Mouse (Mus musculus): ENCODE results near the gene Dusp3.

Gene Dusp3

GRCm38 (mm10) chr11:101974181-101974580, 12.6 kb downstream of the Dusp3 start:
- no peak for DNase-seq (ENCODE audit: low spot score)

DNA sequence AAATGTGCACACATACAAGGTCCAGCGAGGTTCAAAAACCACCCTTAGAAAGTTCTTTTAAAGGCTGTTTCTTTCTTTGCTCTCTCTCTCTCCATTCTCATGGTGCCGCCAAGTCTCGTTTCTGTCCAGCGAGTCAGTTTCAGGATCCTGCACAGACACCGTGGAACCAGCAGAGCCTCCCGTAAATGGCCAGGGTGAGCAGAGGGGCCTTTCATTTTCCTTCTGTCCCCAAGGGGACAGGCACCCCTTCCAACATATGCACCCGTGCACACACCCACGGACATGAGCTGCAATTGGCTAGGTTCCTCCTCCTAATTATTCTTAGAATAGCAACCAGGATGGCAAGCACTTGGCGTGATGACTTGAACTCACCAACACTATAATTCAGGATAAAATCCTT, 13.3 kb downstream of the Dusp3 start:
- no peak for DNase-seq (ENCODE audit: low spot score)

DNA sequence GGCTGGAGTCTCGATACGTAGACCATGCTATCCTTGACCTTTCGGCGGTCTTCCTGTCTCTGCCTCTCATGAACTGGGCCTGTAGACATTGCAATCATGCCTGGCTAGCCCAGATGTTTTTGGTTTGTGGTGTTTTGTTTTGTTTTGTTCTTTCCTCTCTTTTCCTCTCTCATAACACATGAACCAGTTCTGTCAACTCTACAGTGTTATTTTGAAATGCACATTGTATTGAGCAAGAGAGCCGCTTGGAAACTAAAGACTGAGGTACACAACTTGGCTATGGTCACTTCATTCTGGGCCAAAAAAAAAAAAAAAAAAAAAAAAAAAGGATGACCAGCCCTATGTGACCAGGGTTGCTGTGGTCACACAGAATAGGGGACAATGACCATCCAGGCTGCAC, 14.2 kb downstream of the Dusp3 start:
- no peak for DNase-seq (ENCODE audit: low spot score)

GRCm38 (mm10) chr11:101972097-101972496, 14.7 kb downstream of the Dusp3 start:
- DNase-seq (ENCODE audit: low spot score): no peak

DNA sequence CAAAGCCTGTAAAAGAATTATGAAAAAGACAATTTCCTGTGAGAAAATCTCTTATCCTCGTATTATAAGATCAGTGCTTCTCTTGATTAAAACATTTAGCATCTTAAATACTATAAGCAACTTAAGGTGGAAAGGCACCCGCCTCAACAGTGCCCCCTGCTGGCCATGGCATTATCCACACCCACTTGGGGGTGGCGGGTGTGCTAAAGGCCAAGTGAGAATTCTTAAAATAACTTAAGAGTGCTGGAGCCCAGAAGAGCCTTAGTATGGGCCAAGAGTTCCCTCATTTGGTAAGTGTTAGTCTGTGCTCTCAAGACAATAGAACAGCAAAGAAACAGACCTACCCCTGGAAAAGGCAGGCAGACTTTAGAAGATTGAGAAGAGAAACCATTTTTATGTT, 15.4 kb downstream of the Dusp3 start:
- DNase-seq (ENCODE audit: low spot score): no peak

DNA sequence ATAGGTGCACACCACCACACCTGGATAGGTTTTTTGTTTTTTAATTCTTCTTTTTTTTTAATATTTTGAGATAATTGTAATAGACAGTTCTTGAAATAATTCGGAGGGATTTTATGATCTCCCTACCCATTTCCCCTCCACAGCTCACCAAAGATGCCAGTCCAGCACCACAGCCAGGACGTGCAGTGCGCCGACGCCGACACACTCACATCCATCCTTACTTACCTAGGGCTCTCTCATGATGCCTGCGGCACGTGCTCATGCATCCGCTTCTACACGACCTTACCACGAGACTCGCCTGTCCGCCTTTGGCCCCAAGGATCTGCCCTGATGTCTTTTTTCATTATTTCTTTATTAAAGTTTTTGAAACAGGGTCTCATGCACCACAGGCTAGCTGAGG, 17.0 kb downstream of the Dusp3 start:
- no peak for DNase-seq (ENCODE audit: low spot score)

GRCm38 (mm10) chr11:101968791-101969190, 18.0 kb downstream of the Dusp3 start:
- peak; percentile 32 for DNase-seq (ENCODE audit: low spot score)

DNA sequence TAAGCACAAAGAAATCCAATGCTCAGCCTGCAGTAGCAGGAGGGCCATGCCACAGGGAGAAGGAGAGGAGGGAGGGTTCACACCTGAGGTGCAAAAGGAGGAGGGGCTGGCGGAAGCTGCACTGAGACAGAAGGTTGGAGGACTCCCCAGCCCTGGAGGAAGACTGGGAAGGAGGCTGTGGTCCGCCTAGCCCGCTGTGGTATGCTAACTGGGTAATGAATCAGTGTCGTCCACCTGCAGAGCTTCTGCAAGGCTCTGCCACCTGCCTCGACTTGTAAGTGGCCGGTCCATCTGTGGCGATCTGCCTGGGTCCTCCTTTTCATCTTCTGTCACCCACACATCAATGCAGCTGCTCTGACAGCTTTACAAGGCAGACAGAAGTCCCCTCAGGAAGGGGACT, 18.5 kb downstream of the Dusp3 start:
- DNase-seq (ENCODE audit: low spot score): no peak

- DNase-seq (ENCODE audit: low spot score): no peak
Observed at GRCm38 (mm10) chr11:101966965-101967614, 19.7 kb downstream of the Dusp3 start, which contains the start of gene Sost. Gene Sost (minus strand): TSS chr11:101967015.

GRCm38 (mm10) chr11:101965553-101965952, 21.3 kb downstream of the Dusp3 start:
- DNase-seq (ENCODE audit: low spot score): no peak

- DNase-seq (ENCODE audit: low spot score): no peak
Observed at GRCm38 (mm10) chr11:101964647-101965046, 22.2 kb downstream of the Dusp3 start.

DNA sequence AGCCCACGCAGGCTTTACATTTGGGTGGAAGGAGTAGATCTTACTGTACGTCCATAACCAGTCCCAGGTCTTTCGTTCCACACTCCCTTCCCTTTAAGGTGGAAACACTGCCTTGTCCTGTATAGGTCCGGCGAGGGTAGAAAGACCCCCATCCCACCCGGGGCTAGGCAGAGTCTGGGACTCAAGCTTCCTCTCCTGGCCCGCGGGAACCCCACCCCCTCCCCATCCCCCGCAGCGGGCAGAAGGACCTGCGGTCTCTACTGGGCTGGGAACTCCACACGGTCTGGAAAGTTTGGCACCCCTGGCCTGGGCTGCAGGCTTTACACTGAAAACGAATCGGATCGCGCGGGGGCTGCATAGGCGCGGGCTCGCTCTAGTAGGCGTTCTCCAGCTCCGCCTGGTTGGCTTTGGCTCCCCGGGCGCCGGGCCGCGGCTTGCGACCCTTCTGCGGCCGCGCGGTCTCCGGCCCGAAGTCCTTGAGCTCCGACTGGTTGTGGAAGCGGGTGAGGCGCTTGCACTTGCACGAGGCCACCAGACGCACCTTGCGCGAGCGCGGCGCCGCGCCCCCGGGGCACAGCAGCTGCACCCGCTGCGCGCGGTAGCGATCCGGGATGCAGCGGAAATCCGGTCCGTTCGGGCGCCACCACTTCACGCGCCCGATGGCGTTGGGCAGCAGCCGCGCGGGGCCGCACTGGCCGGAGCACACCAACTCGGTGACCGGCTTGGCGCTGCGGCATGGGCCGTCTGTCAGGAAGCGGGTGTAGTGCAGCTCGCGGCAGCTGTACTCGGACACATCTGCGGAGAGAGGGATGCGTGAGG, 23.1 kb downstream of the Dusp3 start:
- no peak for DNase-seq (ENCODE audit: low spot score)

DNA sequence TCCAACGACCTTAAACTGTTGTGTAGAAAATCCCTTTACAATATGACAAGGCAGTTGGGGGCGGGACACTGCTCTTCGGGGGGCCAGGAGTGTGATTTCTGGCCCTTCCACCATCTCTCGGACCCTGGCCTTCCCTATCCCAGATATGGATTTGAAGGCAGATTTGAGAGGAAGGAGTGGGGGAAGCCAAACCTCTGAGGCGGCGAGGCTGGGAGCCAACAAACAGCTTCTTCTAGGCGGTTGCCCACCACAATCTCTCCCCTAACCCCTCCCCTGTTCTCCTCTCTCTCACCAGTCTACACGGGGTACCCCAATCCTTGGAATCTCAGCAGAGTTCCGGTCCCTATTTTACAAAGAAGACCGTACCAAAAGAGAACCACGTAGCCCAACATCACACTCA, 23.8 kb downstream of the Dusp3 start:
- no peak for DNase-seq (ENCODE audit: low spot score)

DNA sequence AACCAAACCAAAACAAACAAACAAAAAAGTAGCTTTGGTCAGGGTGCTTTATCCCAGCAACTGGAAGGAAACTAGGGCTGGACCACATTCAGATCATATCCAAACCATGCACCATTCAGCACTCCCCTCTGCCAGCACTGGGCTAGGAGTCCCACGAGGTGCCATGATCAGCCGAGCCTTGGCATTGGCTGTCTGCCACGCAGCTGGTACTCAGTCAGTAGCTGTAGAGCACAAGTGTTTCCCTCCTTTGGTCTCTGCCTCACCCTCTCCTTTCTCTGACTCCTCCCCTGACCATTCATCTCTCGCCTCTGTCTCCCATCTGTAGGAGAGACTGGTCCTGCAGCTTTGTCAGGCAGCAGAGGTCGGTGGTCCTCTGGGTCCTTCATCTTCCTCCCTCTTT, 29.3 kb downstream of the Dusp3 start:
- no peak for DNase-seq (ENCODE audit: low spot score)

- no peak for DNase-seq (ENCODE audit: low spot score)
Observed at GRCm38 (mm10) chr11:101953441-101953840, 33.4 kb downstream of the Dusp3 start.

DNA sequence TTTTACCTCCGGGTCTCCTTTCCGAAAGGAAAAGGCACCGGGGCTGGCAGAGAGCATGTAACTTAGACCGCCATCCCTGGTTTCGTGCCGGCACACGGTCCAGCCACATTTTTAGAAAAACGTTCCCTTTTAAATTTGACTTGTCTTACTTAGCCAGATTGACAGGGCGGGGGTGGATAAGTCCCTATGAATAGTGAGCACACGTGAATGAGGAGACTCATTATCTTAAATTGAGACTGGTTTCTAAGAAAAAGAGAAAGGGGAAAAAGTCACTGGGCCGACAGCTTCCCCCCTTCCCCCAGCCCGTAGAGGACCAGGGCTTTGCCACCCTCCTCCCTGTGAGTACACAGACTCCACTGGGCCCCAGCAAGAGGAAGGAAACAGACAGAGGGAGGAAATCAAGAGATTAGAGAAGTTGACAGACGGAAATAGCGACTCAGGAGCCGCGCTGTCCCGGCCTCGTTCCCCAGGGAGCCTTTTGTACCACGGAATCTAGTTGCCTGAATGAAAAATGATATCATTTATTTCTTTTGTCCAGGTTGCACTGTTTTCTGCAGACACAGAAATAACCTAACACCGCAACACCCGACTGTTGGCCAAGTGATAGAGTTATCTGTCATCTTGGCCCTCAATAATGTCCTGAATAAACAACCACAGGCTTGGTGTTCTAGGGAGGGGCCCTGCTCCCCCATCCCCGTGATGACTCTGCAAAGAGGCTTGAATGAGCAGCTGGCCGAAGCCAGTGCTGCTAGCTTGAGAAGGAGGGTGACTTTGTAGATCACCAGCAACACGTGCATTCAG, 34.1 kb downstream of the Dusp3 start:
- DNase-seq (ENCODE audit: low spot score): no peak

DNA sequence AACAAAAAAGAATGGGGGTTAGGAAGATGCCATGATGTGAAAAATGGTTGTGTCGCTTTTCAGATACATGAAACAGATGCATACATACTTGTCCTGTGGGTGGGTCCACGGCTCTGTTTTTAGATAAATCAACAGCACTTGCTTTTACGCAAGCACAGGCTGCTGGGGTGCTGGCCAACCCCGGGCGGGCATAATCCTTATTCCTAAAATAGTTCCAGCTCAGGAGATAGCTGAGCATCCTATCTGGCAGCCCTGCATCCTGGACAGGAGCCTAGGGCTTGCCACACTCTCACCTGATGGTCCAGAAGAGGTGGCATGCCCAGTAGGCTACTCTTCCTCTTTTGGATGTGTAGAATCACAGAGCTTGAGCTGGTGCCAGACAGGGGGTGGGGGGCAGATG, 36.8 kb downstream of the Dusp3 start:
- DNase-seq (ENCODE audit: low spot score): no peak

- no peak for DNase-seq (ENCODE audit: low spot score)
Observed at GRCm38 (mm10) chr11:101946525-101946924, 40.3 kb downstream of the Dusp3 start.

- no peak for DNase-seq (ENCODE audit: low spot score)
Observed at GRCm38 (mm10) chr11:101943055-101943454, 43.8 kb downstream of the Dusp3 start.

- DNase-seq (ENCODE audit: low spot score): no peak
Observed at GRCm38 (mm10) chr11:101937108-101937507, 49.7 kb downstream of the Dusp3 start.

- DNase-seq (ENCODE audit: low spot score): no peak
Observed at GRCm38 (mm10) chr11:101936421-101936820, 50.4 kb downstream of the Dusp3 start.

- DNase-seq (ENCODE audit: low spot score): no peak
Observed at GRCm38 (mm10) chr11:101935743-101936142, 51.1 kb downstream of the Dusp3 start.

DNA sequence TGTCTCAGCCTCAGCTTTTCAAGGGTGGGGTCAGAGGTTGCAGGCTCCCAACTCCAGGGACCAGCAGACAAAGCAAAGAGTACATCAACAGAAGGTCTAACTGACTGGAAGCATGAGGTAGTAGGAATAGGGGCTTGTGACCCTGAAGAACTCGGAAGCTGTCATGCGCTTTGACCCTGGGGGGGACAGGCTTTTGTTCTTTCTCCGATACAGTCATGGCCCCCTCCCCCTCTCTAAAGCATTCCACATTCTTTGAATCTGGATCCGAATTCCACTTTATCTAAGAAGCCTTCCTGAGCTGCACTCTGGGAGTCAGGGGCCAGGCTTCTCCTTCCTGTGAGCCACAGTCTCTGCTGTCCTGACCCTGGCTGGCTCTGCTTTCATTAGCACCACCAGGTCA, 54.8 kb downstream of the Dusp3 start:
- no peak for DNase-seq (ENCODE audit: low spot score)

Data from urinary bladder, postnatal 10 days (tissue).